Mouse (Mus musculus): ENCODE results near the gene Rbm20.

Rbm20 gene

GRCm38 (mm10) chr19:53851352-53851751 is 174.2 kb downstream of the Rbm20 start:
- no peak for DNase-seq (ENCODE audit: low spot score in 2 of 2)

- no peak for DNase-seq (ENCODE audit: low spot score in 2 of 2)
Observed at GRCm38 (mm10) chr19:53851826-53852698, 175.0 kb downstream of the Rbm20 start.

- peak; percentile 38 to 57 for DNase-seq (ENCODE audit: low spot score in 2 of 2)
Observed at GRCm38 (mm10) chr19:53852699-53853451, 175.8 kb downstream of the Rbm20 start.

GRCm38 (mm10) chr19:53854978-53855377 is 177.9 kb downstream of the Rbm20 start:
- DNase-seq (ENCODE audit: low spot score in 2 of 2) = no peak

GRCm38 (mm10) chr19:53855781-53856180 is 178.7 kb downstream of the Rbm20 start:
- DNase-seq (ENCODE audit: low spot score in 2 of 2) = no peak

GRCm38 (mm10) chr19:53856794-53857193 is 179.7 kb downstream of the Rbm20 start:
- DNase-seq (ENCODE audit: low spot score in 2 of 2) = no peak

GRCm38 (mm10) chr19:53857962-53858361 is 180.9 kb downstream of the Rbm20 start:
- DNase-seq (ENCODE audit: low spot score in 2 of 2) = no peak

- DNase-seq (ENCODE audit: low spot score in 2 of 2) = no peak
Observed at GRCm38 (mm10) chr19:53859149-53859548, 182.0 kb downstream of the Rbm20 start.

- DNase-seq (ENCODE audit: low spot score in 2 of 2) = no peak
Observed at GRCm38 (mm10) chr19:53859593-53859992, 182.5 kb downstream of the Rbm20 start.

GRCm38 (mm10) chr19:53861346-53861745 is 184.2 kb downstream of the Rbm20 start:
- DNase-seq (ENCODE audit: low spot score in 2 of 2) = no peak

- no peak for DNase-seq (ENCODE audit: low spot score in 2 of 2)
Observed at GRCm38 (mm10) chr19:53862573-53863246, 185.6 kb downstream of the Rbm20 start.

- no peak for DNase-seq (ENCODE audit: low spot score in 2 of 2)
Observed at GRCm38 (mm10) chr19:53867238-53867637, 190.1 kb downstream of the Rbm20 start.

GRCm38 (mm10) chr19:53868125-53868524 is 191.0 kb downstream of the Rbm20 start:
- peak in 1 of 2 experiments; percentile 20 for DNase-seq (ENCODE audit: low spot score in 2 of 2)

GRCm38 (mm10) chr19:53868796-53869195 is 191.7 kb downstream of the Rbm20 start:
- no peak for DNase-seq (ENCODE audit: low spot score in 2 of 2)

GRCm38 (mm10) chr19:53869427-53870385 is 192.6 kb downstream of the Rbm20 start:
- DNase-seq (ENCODE audit: low spot score in 2 of 2) = no peak

GRCm38 (mm10) chr19:53870568-53870967 is 193.5 kb downstream of the Rbm20 start:
- DNase-seq (ENCODE audit: low spot score in 2 of 2) = no peak

- DNase-seq (ENCODE audit: low spot score in 2 of 2) = no peak
Observed at GRCm38 (mm10) chr19:53871502-53871901, 194.4 kb downstream of the Rbm20 start.

- DNase-seq (ENCODE audit: low spot score in 2 of 2) = no peak
Observed at GRCm38 (mm10) chr19:53872994-53873713, 196.0 kb downstream of the Rbm20 start.

- DNase-seq (ENCODE audit: low spot score in 2 of 2) = no peak
Observed at GRCm38 (mm10) chr19:53875246-53875645, 198.1 kb downstream of the Rbm20 start.

GRCm38 (mm10) chr19:53877779-53878178 is 200.7 kb downstream of the Rbm20 start:
- DNase-seq (ENCODE audit: low spot score in 2 of 2) = no peak
